Mouse (Mus musculus) spleen, adult 2 months (tissue): Measurements from ENCODE around the gene Gm3164.
"Not testable (repeated sequence)": the region's sequence is repeated elsewhere in the genome, so short reads cannot be mapped to it uniquely, and the experiment has no call there.

ENCODE experiments used
- CTCF ChIP-seq: fragments of 200-500 bp; IDR thresholded peaks from 2 replicates; pipeline ENCODE4 v1.5.1; 2011; ENCODE audit warnings: mild to moderate bottlenecking, inconsistent platforms; ENCODE audit not compliant: insufficient read depth, insufficient read length, insufficient replicate concordance; ENCODE audit errors: extremely low read depth
- POLR2A ChIP-seq: fragments of 200-500 bp; IDR thresholded peaks from 2 replicates; pipeline ENCODE4 v1.6.1; 2011; ENCODE audit warnings: low read depth, low read length, inconsistent platforms

DNA sequence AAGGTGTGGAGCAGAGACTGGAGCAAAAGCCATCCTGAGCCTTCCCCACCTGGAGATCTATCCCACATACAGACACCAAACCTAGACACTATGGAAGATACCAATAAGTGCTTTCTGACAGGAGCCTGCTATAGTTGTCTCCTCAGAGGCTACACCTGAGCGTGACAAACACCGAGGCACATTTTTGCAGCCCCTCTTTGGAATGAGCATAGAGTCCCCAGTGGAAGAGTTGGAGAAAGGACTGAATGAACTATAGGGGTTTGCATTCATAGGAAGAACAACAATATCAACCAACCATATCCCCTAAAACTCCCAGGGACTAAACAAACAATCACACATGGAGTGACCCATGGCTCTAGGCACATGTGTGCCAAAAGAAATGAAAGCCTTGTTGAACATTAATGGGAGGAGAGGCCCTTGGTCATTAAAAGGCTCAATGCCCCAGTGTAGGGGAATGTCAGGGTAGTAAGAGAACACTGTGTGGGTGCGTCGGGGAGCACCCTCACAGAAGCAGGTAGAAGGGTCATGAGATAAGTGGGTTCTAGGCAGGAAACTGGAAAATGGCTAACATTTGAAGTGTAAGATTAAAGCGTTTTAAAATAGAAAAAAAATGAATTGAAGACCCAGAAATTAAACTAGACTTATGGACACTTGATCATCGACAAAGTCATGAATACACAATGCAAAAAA, 22.3 kb upstream of the Gm3164 start:
- TF ChIP-seq CTCF, POLR2A: not testable (repeated sequence)
